Mouse (Mus musculus): ENCODE measurements around the gene Sez6l.

Gene Sez6l

DNA sequence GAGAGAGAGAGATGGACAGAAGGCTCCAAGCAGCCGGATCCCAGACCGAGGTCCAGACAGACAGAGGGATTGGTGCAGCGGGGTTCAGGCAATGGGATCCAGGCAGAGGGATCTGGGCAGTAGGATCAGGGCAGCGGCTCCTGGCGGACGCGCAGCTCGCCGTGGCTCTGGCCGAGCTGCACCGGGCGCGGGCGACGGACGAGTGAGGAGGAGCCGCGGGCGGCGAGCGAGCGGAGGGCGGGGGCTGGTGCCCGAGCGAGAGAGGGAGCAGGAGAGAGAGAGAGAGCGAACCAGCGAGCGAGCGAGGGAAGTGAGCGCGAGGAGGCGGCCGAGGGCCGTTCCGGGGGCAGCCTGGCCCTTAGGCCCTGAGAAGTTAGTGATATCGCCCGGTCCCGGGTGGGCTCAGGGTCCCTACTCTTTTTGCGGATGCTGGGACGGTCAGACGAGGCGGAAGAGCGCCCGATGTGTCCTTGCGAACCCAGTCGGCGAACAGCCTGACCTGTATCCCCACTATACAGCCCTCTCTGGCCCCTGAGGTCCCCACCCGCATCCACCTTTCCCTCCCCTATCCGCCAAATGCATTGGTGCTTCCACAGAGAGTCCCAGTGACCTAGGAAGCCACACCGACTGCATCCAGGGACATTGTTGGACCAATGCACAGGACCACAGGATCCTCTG, at the start of gene Sez6l:
Gene Sez6l (minus strand): TSS at position 193 of the 678 bp plus-strand sequence.
- TF ChIP-seq GATA4 (IDR thresholded peaks at IDR 0.05; ENCODE audit: insufficient replicate concordance, low read length), result no peak

DNA sequence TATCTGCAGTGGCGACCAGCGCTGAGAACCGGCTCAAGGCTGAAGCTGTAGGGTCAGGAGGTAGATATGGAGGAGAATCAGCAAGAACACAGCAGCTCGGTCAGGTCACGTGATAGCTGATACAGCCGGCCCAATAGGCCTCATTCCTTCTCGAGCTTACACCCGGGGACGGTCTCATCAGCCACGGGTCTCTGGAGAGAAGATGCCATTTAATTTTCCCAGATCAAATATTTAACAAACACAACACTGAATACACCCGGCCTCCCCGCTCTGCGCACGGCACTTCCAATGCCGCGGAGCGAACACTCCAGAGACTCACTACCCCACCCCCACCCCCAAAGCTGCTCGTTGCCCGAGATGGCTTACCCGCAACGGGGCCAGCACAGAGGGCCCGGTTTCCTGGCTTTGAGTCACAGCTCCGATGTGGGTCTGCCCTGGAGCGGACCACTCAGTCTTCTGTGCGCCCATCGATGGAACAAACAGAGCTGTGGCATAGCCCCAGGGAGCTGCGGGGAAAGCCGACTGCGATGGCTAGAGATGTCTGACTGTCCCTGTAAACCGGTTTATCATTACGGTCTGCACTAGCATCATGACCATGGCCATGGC, 48.7 kb upstream of the Sez6l start:
- no peak for TF ChIP-seq GATA4 (IDR thresholded peaks at IDR 0.05; ENCODE audit: insufficient replicate concordance, low read length)

DNA sequence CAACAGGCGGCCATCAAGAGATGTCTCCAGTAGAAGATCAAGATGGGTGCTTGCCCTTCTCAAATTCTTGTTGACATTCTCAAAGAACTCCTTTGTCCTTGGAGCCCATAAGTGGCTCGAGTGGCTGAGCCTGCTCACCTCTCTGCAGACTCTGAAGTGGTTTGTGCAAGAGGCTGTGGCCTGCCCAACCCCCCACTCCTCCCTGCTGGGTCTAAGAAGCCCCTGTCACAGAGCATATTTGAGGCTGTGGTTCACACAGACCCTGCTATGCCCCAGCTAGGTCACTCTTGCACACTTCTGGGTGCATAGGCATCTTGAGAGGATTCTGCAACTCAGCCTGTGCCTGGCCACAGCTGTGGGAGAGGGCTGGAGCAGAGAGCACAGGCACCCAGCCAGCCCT, 46.0 kb upstream of the Sez6l start:
- no peak for TF ChIP-seq GATA4 (IDR thresholded peaks at IDR 0.05; ENCODE audit: insufficient replicate concordance, low read length)

DNA sequence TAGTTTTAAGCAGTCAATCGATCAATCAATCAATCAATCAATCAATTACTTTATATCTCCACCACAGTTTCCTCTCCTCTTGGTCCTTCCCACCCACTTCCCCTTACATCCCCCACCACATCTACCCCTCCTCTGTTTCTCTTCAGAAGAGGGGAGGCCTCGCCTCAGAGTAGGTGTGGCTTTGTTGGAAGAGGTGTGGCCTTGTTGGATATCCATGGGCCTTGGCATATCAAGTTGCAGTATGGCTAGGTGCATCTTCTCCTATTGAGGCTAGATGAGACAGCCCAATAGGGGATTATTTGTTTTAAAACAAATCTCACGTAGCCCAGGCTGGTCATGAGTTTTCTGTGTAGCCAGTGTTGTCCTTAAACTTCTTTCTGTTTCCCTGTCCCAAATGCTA, 43.3 kb upstream of the Sez6l start:
- no peak for TF ChIP-seq GATA4 (IDR thresholded peaks at IDR 0.05; ENCODE audit: insufficient replicate concordance, low read length)

DNA sequence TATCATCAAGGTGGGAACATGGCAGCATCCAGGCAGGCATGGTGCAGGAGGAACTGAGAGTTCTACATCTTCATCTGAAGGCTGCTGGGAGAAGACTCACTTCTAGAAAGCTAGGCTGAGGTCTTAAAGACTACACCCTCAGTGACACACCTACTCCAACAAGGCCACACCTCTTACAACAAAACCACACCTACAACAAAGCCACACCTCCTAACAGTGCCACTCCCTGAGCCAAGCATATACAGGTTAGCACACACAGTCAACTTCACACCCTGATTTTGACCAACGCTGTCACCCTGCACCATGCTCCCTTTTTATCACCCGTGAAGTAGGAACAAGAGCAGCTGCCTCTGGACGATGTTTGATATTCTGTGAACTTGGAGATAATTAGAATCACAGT, 42.4 kb upstream of the Sez6l start:
- no peak for TF ChIP-seq GATA4 (IDR thresholded peaks at IDR 0.05; ENCODE audit: insufficient replicate concordance, low read length)

DNA sequence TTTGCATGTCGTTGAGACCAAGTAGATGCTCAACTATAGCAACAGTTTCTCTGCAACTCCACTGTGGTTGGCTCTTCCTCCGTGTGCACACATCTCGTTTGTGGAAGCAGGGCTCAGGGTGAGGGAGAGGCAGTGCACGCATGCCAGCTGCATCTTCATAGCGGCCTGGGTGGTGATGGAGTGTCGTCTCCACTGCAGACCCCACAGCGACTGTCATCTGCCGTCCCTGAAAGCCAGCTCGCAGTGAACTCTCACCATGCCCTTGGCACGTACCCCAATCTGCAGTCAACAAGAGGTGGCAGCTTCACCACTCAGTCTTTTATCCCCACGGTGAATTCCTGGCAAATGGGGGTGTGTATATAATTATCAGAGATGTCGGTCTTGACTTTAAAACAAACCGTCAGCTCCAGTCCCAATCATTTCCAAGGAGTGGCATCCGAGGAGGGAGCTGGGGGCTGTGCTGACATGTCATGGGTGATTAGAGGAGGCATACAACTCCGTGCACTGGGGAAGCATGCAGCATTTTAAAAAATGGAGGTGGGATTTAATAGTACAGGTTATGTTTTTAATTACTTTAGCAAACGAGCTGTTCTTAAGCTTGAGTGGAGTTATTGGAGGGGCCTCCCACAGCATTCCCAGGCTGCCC, 40.7 kb upstream of the Sez6l start:
- no peak for TF ChIP-seq GATA4 (IDR thresholded peaks at IDR 0.05; ENCODE audit: insufficient replicate concordance, low read length)

DNA sequence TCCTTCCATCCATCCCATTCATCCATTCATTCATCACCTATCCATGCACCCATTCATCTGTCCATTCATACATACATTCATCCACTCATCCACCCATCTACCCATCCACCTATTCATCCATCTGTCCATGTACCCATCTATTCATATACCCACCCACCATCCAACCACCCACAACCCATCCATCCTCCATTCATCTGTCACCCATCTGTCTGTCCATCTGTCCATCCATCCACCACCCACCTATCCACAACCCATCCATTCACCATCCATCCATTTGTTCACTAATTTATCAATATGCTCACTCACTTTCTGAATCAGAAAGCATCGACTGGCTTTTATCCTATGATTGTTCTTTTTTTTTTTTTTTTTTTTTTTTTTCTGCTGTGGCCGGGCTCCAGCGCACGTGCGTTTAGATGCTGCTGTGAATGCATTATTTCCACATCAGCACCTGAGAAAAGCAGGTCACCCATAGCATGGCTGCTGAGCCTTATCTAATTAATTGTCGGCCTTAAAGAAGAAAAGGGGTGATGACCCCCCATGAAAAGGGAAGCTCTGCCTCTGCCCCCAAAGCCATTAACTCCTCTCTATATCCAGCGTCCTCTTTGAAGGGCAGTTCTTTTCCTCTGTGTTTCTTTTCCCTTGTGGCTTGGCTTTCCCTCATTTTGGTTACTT, 39.1 kb upstream of the Sez6l start:
- no peak for TF ChIP-seq GATA4 (IDR thresholded peaks at IDR 0.05; ENCODE audit: insufficient replicate concordance, low read length)

DNA sequence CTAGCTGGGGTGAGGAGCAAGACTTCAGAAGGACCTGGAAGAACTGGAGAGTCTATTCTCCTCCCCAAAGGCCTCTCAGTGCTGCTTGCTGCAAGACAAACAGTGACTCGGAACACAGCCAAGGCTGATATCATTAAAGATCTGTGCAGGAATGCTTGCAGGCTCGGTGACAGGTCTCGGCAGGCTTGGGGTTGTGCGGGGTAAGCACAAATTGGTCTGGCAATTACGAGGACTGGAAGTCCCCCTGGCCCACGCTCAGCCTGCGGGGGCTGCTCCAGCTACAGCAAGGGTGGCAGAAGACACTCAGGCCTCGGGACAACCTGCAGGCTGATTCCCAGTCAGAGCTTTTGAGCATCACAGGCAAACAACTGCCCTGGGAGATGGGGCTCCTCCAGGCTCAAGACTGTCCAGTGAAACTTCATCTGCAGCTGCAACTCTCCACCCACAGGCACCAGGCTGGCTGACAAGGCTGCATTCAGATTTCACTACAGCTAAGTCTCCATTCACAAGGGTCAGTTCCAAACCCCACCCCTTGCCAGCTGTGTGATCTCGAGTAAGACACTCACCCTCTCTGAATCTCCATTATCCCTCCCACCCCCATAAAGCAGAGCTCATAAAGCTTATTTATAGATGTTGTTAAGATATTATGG, 31.0 kb upstream of the Sez6l start:
- no peak for TF ChIP-seq GATA4 (IDR thresholded peaks at IDR 0.05; ENCODE audit: insufficient replicate concordance, low read length)

DNA sequence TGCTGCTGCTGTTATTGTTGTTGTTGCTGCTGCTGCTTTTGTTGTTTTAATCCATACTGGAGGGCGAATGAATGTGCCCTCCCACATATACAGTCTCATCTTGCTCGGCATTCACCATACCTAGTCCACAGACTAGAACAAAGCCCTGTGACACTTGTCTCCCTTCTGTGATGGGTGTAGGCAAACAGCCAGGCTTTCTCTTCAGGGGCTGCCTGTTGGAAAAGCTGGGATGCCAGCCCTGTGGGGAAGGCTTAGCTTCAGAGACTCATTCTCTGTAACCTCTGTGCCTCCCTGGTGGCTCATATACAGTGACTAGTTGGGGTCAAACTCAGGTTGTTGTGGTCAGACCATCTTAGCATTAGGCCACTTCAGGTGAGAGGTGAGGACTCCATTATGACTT, 30.1 kb upstream of the Sez6l start:
- no peak for TF ChIP-seq GATA4 (IDR thresholded peaks at IDR 0.05; ENCODE audit: insufficient replicate concordance, low read length)

DNA sequence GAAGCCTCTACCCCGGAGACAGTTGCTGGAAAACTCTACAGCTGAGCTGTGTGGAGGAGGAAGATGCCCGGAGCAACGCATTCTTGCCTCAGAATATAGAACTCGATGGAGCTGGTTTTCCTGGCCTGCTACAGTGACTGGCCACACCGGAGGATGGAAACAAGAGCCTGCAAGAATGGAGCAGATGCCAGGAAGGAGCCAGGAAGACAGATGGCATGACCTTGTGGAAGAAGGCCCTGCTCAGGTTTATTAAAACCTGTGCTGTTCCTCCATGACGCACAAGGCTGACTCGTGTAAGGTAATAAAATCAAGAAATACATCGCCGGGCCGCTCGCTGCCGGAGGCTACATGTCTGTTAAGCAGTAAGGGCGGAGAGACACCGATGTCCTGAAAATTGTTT, 28.4 kb upstream of the Sez6l start:
- TF ChIP-seq GATA4 (IDR thresholded peaks at IDR 0.05; ENCODE audit: insufficient replicate concordance, low read length), result no peak

DNA sequence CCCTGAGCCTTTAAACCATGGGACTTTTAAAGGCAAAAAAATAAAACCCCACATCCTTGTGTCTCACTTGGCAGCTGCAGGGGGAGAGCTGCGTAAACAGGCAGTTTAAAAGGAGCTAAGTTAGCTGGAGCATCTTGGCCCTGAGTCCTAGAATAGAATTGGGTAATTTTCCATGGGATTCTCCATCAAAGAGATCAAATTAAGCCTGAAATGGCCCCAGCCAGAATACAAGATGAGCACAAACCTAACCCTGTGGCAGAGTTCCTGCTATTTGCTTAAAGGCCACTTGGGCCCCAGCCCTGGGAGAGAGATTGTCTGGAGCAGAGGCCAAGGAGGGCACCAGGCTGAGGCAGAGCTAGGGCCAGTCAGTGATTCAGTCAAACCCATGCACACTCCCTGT, 27.3 kb upstream of the Sez6l start:
- TF ChIP-seq GATA4 (IDR thresholded peaks at IDR 0.05; ENCODE audit: insufficient replicate concordance, low read length), result no peak

DNA sequence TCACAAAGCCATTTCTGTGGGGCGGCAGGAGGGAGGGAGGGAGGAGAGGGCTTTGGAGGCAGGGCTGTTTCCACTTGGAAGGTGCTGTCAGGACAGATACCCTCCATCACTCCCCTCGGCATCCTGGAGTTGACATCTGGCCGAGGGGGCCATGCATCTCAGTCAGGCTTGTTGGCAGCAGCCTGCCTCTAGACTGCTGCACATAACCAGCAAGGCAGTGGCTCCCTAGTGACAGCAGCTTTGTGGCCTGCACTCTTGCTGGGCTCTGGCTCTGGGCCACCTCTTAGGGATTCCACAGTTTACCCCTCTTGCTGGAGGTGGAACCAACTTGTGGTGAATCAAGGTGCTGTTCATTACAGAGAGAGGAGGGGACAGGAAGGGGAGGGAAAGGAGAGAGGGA, 26.6 kb upstream of the Sez6l start:
- no peak for TF ChIP-seq GATA4 (IDR thresholded peaks at IDR 0.05; ENCODE audit: insufficient replicate concordance, low read length)

DNA sequence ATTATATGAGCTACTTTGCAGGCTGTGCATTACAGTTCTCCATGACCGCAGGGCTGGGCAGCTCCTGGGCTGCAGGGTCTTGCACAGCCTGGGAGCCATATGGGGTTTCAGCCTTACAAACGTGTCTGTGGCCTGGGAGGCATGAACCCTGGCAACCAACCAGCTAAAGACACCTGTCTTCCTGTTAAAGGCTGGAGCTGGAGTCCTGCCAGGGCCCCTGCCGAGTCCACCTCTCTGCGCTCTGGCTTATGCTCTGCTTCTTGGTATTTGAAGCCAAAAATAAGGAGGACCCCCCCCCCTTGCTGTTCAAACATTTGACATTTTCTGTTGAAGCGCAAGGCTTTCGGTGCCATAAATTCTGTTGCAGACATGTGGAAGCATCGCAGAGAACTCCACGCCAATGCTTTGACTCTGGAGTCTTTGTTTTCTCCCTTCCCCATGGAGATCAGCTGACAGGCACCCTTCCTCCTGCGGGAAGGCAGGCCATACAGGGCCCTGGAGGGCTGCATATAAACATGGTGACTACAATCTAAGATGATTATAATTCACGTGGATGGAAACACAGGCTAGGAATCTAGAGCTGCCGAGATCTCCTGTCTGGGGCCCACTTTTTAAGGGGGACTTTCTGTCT, 23.4 kb upstream of the Sez6l start:
- no peak for TF ChIP-seq GATA4 (IDR thresholded peaks at IDR 0.05; ENCODE audit: insufficient replicate concordance, low read length)

DNA sequence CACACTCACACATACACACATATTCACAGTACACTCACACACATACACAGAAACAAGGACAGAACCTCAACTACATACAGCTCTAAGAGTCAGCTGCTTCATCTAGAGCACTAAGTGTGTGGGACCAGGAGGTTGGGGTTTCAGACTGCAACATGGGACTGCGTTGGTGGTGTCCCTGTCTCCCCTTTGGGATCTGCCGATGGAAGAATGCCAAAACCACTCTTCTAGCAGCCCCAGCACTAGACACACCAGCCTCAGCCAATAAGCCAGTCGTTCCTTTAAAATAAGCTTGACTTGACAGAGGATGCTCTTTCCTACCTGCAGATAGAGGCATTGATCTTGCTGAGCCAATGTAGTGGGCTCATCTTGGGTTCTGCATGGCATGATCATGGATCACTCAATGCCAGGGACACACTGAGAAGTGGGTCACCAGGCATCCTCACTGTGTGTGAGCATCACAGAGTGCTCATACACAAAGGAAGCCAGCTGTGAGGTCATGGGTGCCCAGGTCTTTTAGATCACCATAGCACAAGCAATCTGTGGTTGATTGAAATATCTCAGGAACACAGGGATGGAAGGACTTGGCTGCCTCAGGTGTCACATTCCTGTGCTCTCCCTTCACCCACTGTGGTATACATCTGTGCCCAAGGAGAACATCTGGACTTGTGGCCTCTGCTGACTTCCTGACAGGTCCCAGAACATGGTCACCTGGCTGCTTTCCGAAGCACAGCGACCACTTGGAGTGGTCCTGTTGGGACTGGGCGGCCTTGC, 22.7 kb upstream of the Sez6l start:
- no peak for TF ChIP-seq GATA4 (IDR thresholded peaks at IDR 0.05; ENCODE audit: insufficient replicate concordance, low read length)

Data from liver, adult (tissue).